Mouse (Mus musculus) CH12.LX (cell line): ENCODE data around the gene Maml1. TPM values are rescaled to one million over a fixed set of nuclear protein-coding genes. Genes with fewer than 3 reads are reported as not detected.

Experiments
- DNase-seq: peaks from one replicate; pipeline ENCODE4 v3.0.0-alpha.2; 2013; ENCODE audit errors: extremely low read depth
- H3K27ac ChIP-seq: 2 replicates; pipeline ENCODE4 v1.5.1; 2012; ENCODE audit warnings: low read depth, mild to moderate bottlenecking, control low read depth, moderate library complexity; ENCODE audit not compliant: insufficient read depth
- H3K27me3 ChIP-seq: replicated peaks from 2 replicates; pipeline ENCODE3; 2012; ENCODE audit warnings: inconsistent platforms
- H3K36me3 ChIP-seq, 2 experiments: replicated peaks in 1 of 2; 2 replicates each; pipeline versions ENCODE3 to v1.6.1; 2012; ENCODE audit warnings: inconsistent platforms in 1 of 2, low read length in 1 of 2, mild to moderate bottlenecking in 1 of 2, mixed read lengths in 1 of 2, moderate library complexity in 1 of 2; ENCODE audit not compliant: control insufficient read depth in 1 of 2, insufficient read depth in 1 of 2
- H3K4me1 ChIP-seq, 2 experiments: 2 replicates each; pipeline ENCODE4 v1.6.1; 2012; ENCODE audit warnings: inconsistent platforms in 1 of 2, moderate library complexity in 1 of 2; ENCODE audit not compliant: insufficient read depth in 2 of 2, control insufficient read depth in 1 of 2
- H3K4me2 ChIP-seq: 2 replicates; pipeline ENCODE4 v1.6.1; 2012; ENCODE audit warnings: low read depth, mild to moderate bottlenecking, control low read depth; ENCODE audit not compliant: poor library complexity, insufficient read depth, severe bottlenecking
- H3K4me3 ChIP-seq, 3 experiments: fragments of 150-350 bp in 1 of 3; sonication (generic) in 1 of 3; replicated peaks in 1 of 3; 2 replicates each; pipeline versions ENCODE3 to v1.5.1; 2011 to 2012; ENCODE audit warnings: low read depth in 2 of 3, low read length in 2 of 3, mild to moderate bottlenecking in 2 of 3, moderate library complexity in 2 of 3, control low read depth in 1 of 3, improper control_type of control experiment in 1 of 3, inconsistent platforms in 1 of 3, mixed read lengths in 1 of 3; ENCODE audit not compliant: poor library complexity in 1 of 3
- H3K79me2 ChIP-seq: replicated peaks from 2 replicates; pipeline ENCODE4 v1.6.1; 2012; ENCODE audit warnings: mild to moderate bottlenecking, moderate library complexity; ENCODE audit not compliant: control insufficient read depth, poor library complexity, insufficient read depth, severe bottlenecking; ENCODE audit errors: extremely low read depth
- H3K9ac ChIP-seq: 2 replicates; pipeline ENCODE4 v1.6.1; 2012; ENCODE audit warnings: low read depth, mild to moderate bottlenecking, control low read depth, moderate library complexity; ENCODE audit not compliant: insufficient read depth
- H3K9me3 ChIP-seq: replicated peaks from 2 replicates; pipeline ENCODE3; 2012; ENCODE audit warnings: low read length, inconsistent platforms, mixed read lengths
- CHD2 ChIP-seq: IDR thresholded peaks from 2 replicates; pipeline ENCODE4 v1.6.1; 2011; ENCODE audit warnings: low read length, improper control_type of control experiment
- CTCF ChIP-seq, 2 experiments: IDR thresholded peaks in 1 of 2; conservative IDR thresholded peaks in 1 of 2; 2 replicates each; pipeline ENCODE4 v1.5.1; 2011 to 2012; ENCODE audit warnings: low read depth in 2 of 2, low read length in 2 of 2, improper control_type of control experiment in 1 of 2, inconsistent platforms in 1 of 2, mild to moderate bottlenecking in 1 of 2, moderate library complexity in 1 of 2
- ETS1 ChIP-seq: conservative IDR thresholded peaks from 2 replicates; pipeline ENCODE4 v1.6.1; 2012; ENCODE audit warnings: low read depth, mild to moderate bottlenecking, inconsistent platforms, low read length, improper control_type of control experiment, moderate library complexity
- GABPA ChIP-seq: IDR thresholded peaks from 2 replicates; pipeline ENCODE4 v1.6.1; 2012; ENCODE audit warnings: low read depth, low read length, improper control_type of control experiment, inconsistent platforms; ENCODE audit not compliant: insufficient replicate concordance
- JUND ChIP-seq: conservative IDR thresholded peaks from 2 replicates; pipeline ENCODE4 v1.6.1; 2011; ENCODE audit warnings: low read depth, low read length, improper control_type of control experiment
- MAX ChIP-seq: IDR thresholded peaks from 2 replicates; pipeline ENCODE4 v1.6.1; 2011; ENCODE audit warnings: low read length, improper control_type of control experiment
- NELFE ChIP-seq: IDR thresholded peaks from 2 replicates; pipeline ENCODE4 v1.6.1; 2011; ENCODE audit warnings: low read depth, low read length, improper control_type of control experiment
- PAX5 ChIP-seq: IDR thresholded peaks from 2 replicates; pipeline ENCODE4 v1.6.1; 2012; ENCODE audit warnings: low read length, inconsistent platforms, mixed read lengths
- RAD21 ChIP-seq: IDR thresholded peaks from 2 replicates; pipeline ENCODE4 v1.6.1; 2011; ENCODE audit warnings: low read depth, mild to moderate bottlenecking, low read length, improper control_type of control experiment, moderate library complexity
- RCOR1 ChIP-seq: conservative IDR thresholded peaks from 2 replicates; pipeline ENCODE4 v1.6.1; 2012; ENCODE audit warnings: low read depth, mild to moderate bottlenecking, inconsistent platforms, low read length, improper control_type of control experiment
- SIN3A ChIP-seq: IDR thresholded peaks from 2 replicates; pipeline ENCODE4 v1.6.1; 2012; ENCODE audit warnings: low read length, improper control_type of control experiment, inconsistent platforms
- SMC3 ChIP-seq: IDR thresholded peaks from 2 replicates; pipeline ENCODE4 v1.6.1; 2011; ENCODE audit warnings: low read depth, low read length, improper control_type of control experiment
- UBTF ChIP-seq: IDR thresholded peaks from 2 replicates; pipeline ENCODE4 v1.6.1; 2012; ENCODE audit warnings: low read depth, mild to moderate bottlenecking, inconsistent platforms, low read length, improper control_type of control experiment, moderate library complexity
- ZC3H11A ChIP-seq: IDR thresholded peaks from 2 replicates; pipeline ENCODE4 v1.6.1; 2012; ENCODE audit warnings: low read depth, mild to moderate bottlenecking, inconsistent platforms, low read length, improper control_type of control experiment
- ZKSCAN1 ChIP-seq: IDR thresholded peaks from 2 replicates; pipeline ENCODE4 v1.6.1; 2012; ENCODE audit warnings: low read depth, inconsistent platforms, low read length, improper control_type of control experiment, borderline replicate concordance
- ZMIZ1 ChIP-seq: IDR thresholded peaks from 2 replicates; pipeline ENCODE4 v1.6.1; 2012; ENCODE audit warnings: low read depth, mild to moderate bottlenecking, inconsistent platforms, low read length, improper control_type of control experiment
- dilution Hi-C: fragments of 300-500 bp; cut with MboI; formaldehyde crosslinking; loops from 2 replicates; pipeline ENCODE4 v1.14.3; 2020; ENCODE audit warnings: low sequenced_read_pairs; ENCODE audit not compliant: extremely low pct_unique_long_range_greater_than_20kb, extremely low pct_ligation_motif_present
- in situ Hi-C: fragments of 300-500 bp; cut with MboI; formaldehyde crosslinking; loops from 3 replicates; pipeline ENCODE4 v1.14.3; 2019; ENCODE audit warnings: low sequenced_read_pairs, low pct_ligation_motif_present, low pct_unique_long_range_greater_than_20kb, mixed read lengths
- polyA plus RNA-seq: library from polyadenylated mRNA; unstranded; fragments of >175 nt; gene quantifications from 2 replicates; pipeline ENCODE4 v1.2.1, GENCODE M21; 2012; ENCODE audit warnings: low read depth; ENCODE audit not compliant: insufficient read length
- total RNA-seq, 2 experiments: library from RNA; depleted of rRNA; stranded (reverse); fragments of 300-350 nt in 1 of 2; fragments of >200 nt in 1 of 2; gene quantifications; 2 replicates each; pipeline ENCODE4 v1.2.3; 2012 to 2014

Maml1 gene
- total and polyA plus RNA-seq, 3 experiments: 2.2 to 9.7 (median 5.4) TPM

DNA sequence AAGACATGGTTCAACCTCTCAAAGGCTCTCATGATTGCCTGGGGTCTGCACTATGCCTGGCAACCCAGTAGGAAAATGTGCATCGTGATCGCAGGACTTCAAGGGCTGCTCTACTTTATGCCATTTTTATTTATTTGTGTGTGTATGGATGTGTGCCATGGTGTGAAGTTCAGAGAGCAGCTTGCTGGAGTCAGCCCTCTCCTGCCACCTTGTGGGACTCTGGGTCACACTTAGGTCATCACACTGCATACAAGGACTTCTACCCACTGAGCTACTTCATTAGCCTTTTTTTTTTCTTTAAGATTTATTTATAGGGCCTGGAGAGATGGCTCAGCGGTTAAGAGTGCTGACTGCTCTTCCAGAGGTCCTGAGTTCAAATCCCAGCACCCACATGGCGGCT, 30.1 kb downstream of the Maml1 start:
- H3K27me3 ChIP-seq: no peaks in the 10 kb centered on the region
- peaks cover 85 to 94% of the 10 kb centered on the region in 2 experiments for H3K36me3 ChIP-seq
- TF ChIP-seq SIN3A: no peak
- TF ChIP-seq RAD21: peak; percentile 67
- TF ChIP-seq CTCF (conservative IDR thresholded peaks at IDR 0.05 in 1 of 2, IDR thresholded peaks at IDR 0.05 in 1 of 2; ENCODE audit: low read depth in 2 of 2, low read length in 2 of 2): peak in 1 of 2 experiments; percentile 71; a peak in 2 of 4 replicates
- peak; percentile 59 for TF ChIP-seq SMC3
- TF ChIP-seq, all 38 proteins: peak for 3
- Histone ChIP-seq H3K79me2 (no peaks in the 10 kb centered on the region), H3K27ac (no peak overlapping the region), H3K4me1 (no peaks in the 10 kb centered on the region), H3K9me3 (no peaks in the 10 kb centered on the region), H3K4me2 (no peak overlapping the region), H3K4me3 (no peak overlapping the region), H3K9ac (no peak overlapping the region)
- dilution Hi-C loops (no loop called here), in situ Hi-C loops (no loop called here)
- peak; percentile 39 for DNase-seq

- dilution Hi-C loops: no loop called here
- H3K4me2 ChIP-seq: no peak overlapping the region
- H3K79me2 ChIP-seq: no peaks in the 10 kb centered on the region
- peaks cover 66 to 83% of the 10 kb centered on the region in 2 experiments for H3K36me3 ChIP-seq
- no peaks in the 10 kb centered on the region for H3K4me1 ChIP-seq
- H3K27me3 ChIP-seq: no peaks in the 10 kb centered on the region
- no peak overlapping the region for H3K27ac ChIP-seq
- no peaks in the 10 kb centered on the region for H3K9me3 ChIP-seq
- in situ Hi-C loops: no loop called here
- DNase-seq: no peak
- H3K9ac ChIP-seq: no peak overlapping the region
- no peak overlapping the region for H3K4me3 ChIP-seq
- TF ChIP-seq NELFE: no peak
- TF ChIP-seq CHD2: no peak
- TF ChIP-seq ETS1: no peak
- TF ChIP-seq MAX: no peak
- TF ChIP-seq JUND: no peak
- no peak for TF ChIP-seq PAX5
- no peak for TF ChIP-seq CTCF (conservative IDR thresholded peaks at IDR 0.05 in 1 of 2, IDR thresholded peaks at IDR 0.05 in 1 of 2; ENCODE audit: low read depth in 2 of 2, low read length in 2 of 2)
- no peak for TF ChIP-seq GABPA
- TF ChIP-seq ZC3H11A: no peak
- no peak for TF ChIP-seq UBTF
- no peak for TF ChIP-seq RCOR1
- TF ChIP-seq ZKSCAN1: no peak
- TF ChIP-seq ZMIZ1: no peak
Observed at GRCm38 (mm10) chr11:50258310-50258709, 33.8 kb downstream of the Maml1 start.
